Mouse (Mus musculus): Measurements from ENCODE around the gene Scgb3a1. TPM values are rescaled to one million over a fixed set of nuclear protein-coding genes. Genes with fewer than 3 reads are reported as not detected.

Gene Scgb3a1
- polyA plus RNA-seq, 1 experiment from 2014 or later, result not detected

DNA sequence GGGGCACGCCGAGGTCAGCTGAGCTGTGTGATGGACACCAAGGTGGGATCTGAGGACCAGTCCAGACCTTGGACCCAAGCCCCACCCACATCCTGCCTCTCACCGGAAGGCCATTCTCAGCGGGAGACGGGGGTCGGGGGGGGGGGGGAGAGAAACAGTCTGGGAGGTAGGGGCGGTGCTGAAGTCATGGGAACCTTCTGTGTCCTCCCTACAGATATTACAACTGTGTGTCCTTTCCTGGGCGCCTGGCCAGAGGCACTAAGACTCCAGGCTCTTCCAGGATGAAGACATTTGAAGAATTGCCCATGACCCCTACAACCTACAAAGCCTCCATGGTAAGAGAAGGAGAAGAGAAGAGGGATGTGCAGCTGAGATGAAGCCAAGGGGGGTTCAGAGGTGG is 17.7 kb upstream of the Scgb3a1 start:
- ATAC-seq, result no peak
- 59% methylated on average over 8 of the region's 8 CpGs for WGBS
- H3K4me2 ChIP-seq, result no peak overlapping the region
- H3K4me1 ChIP-seq, result no peaks in the 10 kb centered on the region
- no peaks in the 10 kb centered on the region for H3K27me3 ChIP-seq
- no peak overlapping the region for H3K4me3 ChIP-seq
- no peak overlapping the region for H3K9ac ChIP-seq
- no peak overlapping the region for H3K27ac ChIP-seq
- no peaks in the 10 kb centered on the region for H3K36me3 ChIP-seq (ENCODE audit: poor library complexity, severe bottlenecking)
- H3K9me3 ChIP-seq (replicated peaks), result no peaks in the 10 kb centered on the region

DNA sequence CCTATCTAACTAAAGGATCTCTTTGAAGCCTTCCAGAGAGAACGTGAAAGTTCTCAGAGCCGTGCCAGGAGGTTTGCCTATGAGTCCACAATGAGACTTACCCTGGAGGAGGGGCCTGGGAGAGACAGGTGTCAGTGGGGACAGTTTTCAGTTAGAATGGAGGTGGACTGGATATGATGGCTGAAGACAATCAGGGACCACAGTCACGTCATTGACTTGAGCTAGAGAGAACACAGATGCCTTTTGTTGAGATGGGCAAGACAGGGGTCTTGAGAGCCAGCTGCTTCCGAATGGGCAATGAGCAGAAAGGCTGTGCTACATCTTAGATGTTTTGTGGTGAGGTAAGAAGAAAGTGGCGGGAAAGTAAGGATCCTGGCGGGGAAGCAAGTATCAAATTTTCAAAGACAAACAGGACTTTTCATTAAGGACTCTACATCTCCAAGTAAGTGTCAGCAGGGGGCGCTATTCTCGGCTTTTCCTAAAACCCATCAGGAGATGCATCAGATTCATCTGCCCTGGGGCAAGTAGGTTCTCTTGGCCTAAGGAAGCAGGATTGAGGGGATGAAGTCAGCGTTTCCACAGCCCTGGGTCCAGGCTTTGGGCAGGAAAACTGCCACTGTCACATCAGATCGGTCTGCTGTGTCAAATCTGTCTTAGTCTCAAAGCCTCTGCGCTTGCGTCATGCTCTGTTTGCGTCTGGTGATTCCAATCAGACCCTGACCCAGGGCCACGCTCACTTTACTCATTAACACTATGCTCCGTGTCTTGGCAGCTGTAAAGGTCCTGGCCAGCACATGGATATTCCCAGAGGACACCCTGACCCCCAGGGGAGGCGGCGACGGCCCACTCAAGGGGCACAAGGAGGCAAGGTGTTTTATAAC is 13.1 kb upstream of the Scgb3a1 start:
- 63% methylated on average over 18 of the region's 18 CpGs for WGBS
- no peaks in the 10 kb centered on the region for H3K36me3 ChIP-seq (ENCODE audit: poor library complexity, severe bottlenecking)
- no peak overlapping the region for H3K4me2 ChIP-seq
- no peak overlapping the region for H3K9ac ChIP-seq
- 0 out of 2 replicates have a peak, but pooled peaks cover 3% of the 10 kb centered on the region for H3K9me3 ChIP-seq (replicated peaks)
- ATAC-seq, result no peak
- no peak overlapping the region for H3K4me3 ChIP-seq
- 0 out of 2 replicates have a peak, but pooled peaks cover 6% of the 10 kb centered on the region for H3K4me1 ChIP-seq
- H3K27me3 ChIP-seq, result no peaks in the 10 kb centered on the region
- H3K27ac ChIP-seq, result no peak overlapping the region

DNA sequence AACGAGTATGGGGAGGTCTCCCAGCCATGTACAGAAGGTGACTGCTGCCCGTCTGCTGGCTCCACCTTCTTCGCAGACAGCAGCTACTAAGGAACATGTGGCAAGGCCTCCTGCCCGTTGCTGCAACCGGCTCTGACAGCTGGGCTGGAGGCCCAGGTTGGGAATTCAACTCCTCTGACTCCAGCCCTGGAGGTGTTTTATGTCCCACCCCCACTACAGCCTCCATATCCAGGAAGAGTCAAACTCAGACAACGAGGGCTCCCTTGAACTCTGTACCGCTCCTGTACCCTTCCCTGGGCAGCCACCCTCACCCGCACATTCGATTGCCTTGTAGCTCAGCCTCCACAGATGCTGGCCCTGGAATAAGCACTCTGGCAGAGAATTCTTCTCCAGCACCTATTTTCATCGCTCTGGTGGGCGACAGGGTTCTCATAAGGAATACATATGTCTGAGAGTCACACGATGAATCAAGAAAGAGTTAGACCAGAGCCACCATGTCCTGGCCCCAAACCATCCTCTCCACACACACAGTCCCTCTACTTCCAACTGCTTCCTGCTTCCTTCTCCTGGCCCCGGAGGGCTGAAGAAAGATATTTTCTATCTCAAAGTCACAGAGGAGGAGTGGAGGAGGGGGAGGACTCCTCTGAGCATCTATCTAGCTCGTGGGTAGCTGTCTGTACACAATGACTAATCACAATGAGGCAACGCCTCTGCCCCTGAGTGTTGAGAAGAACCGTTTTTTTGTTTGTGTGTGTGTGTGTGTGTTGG is 12.2 kb upstream of the Scgb3a1 start:
- WGBS, result 82% methylated on average over 16 of the region's 16 CpGs
- H3K4me2 ChIP-seq, result no peak overlapping the region
- H3K9ac ChIP-seq, result no peak overlapping the region
- H3K27me3 ChIP-seq, result no peaks in the 10 kb centered on the region
- no peaks in the 10 kb centered on the region for H3K36me3 ChIP-seq (ENCODE audit: poor library complexity, severe bottlenecking)
- H3K4me1 ChIP-seq, result 0 out of 2 replicates have a peak, but pooled peaks cover 6% of the 10 kb centered on the region
- H3K27ac ChIP-seq, result no peak overlapping the region
- H3K4me3 ChIP-seq, result no peak overlapping the region
- ATAC-seq, result no peak
- 0 out of 2 replicates have a peak, but pooled peaks cover 3% of the 10 kb centered on the region for H3K9me3 ChIP-seq (replicated peaks)

DNA sequence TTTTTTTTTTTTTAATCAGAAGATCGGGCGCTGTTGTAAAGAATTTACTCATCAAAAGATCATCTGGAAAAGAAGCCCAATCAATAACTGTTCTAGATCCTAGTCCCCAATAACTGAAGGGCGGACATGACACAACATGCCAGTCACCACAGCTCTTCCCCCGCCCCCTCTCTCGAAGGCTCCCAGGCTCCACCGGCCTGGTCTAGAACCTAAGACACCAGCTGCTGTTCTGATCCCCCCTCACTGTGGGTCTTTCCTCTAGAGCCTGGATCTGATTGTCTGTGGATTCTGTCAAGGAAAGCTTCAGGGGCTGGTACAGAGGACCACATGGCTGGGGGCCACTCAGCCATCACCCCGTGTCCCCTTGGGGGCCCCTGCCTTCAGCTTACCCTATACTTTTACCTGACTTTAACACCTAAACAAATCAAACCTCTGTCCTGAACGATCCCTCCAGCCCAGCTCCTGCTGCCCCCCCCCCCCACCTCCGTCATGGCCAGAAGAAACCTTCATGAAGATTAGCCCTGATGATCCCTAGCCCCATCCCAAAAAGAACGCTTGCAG is 11.6 kb upstream of the Scgb3a1 start:
- Histone ChIP-seq H3K27ac (no peak overlapping the region), H3K9me3 (replicated peaks) (0 out of 2 replicates have a peak, but pooled peaks cover 3% of the 10 kb centered on the region), H3K9ac (no peak overlapping the region), H3K36me3 (ENCODE audit: poor library complexity, severe bottlenecking) (no peaks in the 10 kb centered on the region), H3K4me3 (no peak overlapping the region), H3K4me2 (no peak overlapping the region), H3K27me3 (no peaks in the 10 kb centered on the region), H3K4me1 (0 out of 2 replicates have a peak, but pooled peaks cover 6% of the 10 kb centered on the region)
- ATAC-seq, result 0 out of 2 replicates have a peak, but pooled peaks have one; percentile 7
- WGBS, result 87% methylated on average over 10 of the region's 10 CpGs

- Histone ChIP-seq H3K9me3 (replicated peaks) (0 out of 2 replicates have a peak, but pooled peaks cover 3% of the 10 kb centered on the region), H3K27me3 (no peaks in the 10 kb centered on the region), H3K27ac (no peak overlapping the region), H3K4me3 (no peak overlapping the region), H3K36me3 (ENCODE audit: poor library complexity, severe bottlenecking) (no peaks in the 10 kb centered on the region), H3K4me2 (peak overlapping the region; percentile 35), H3K9ac (no peak overlapping the region), H3K4me1 (0 out of 2 replicates have a peak, but pooled peaks cover 6% of the 10 kb centered on the region)
- peak; percentile 76 for ATAC-seq
- WGBS, result 23% methylated on average over 19 of the region's 19 CpGs
Observed at GRCm38 (mm10) chr11:49652401-49653078, 10.9 kb upstream of the Scgb3a1 start.

GRCm38 (mm10) chr11:49653079-49653408 is 10.4 kb upstream of the Scgb3a1 start:
- H3K9me3 ChIP-seq (replicated peaks), result 0 out of 2 replicates have a peak, but pooled peaks cover 3% of the 10 kb centered on the region
- WGBS, result 43% methylated on average over 11 of the region's 11 CpGs
- H3K4me1 ChIP-seq, result 0 out of 2 replicates have a peak, but pooled peaks cover 6% of the 10 kb centered on the region
- H3K27ac ChIP-seq, result no peak overlapping the region
- H3K4me3 ChIP-seq, result no peak overlapping the region
- ATAC-seq, result peak; percentile 62; the same call in 1 of the 2 replicates
- H3K4me2 ChIP-seq, result peak overlapping the region; percentile 35
- no peak overlapping the region for H3K9ac ChIP-seq
- H3K27me3 ChIP-seq, result no peaks in the 10 kb centered on the region
- H3K36me3 ChIP-seq (ENCODE audit: poor library complexity, severe bottlenecking), result no peaks in the 10 kb centered on the region

DNA sequence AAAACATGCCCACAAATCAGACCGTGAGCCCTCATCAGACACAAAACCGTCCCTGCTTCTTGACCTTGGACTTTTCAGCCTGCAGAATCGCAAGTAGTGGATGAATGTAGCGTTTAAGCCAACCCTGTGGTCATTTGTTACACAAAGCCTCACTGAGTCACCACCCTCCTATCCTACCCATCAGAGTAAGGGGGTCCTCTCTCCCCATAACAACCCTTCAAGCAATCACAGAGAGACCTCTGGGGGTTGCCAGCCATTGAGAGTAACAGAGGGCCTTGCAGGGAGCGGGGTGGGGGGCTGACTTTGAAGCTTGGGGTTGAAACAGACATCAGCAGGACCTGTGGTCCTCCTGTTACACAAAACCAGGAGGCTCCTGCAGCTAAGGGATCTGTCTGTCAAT is 8.8 kb upstream of the Scgb3a1 start:
- 93% methylated on average over 5 of the region's 5 CpGs for WGBS
- no peak for ATAC-seq
- H3K36me3 ChIP-seq (ENCODE audit: poor library complexity, severe bottlenecking), result no peaks in the 10 kb centered on the region
- no peak overlapping the region for H3K4me2 ChIP-seq
- no peaks in the 10 kb centered on the region for H3K27me3 ChIP-seq
- no peak overlapping the region for H3K4me3 ChIP-seq
- 0 out of 2 replicates have a peak, but pooled peaks cover 3% of the 10 kb centered on the region for H3K9me3 ChIP-seq (replicated peaks)
- H3K27ac ChIP-seq, result no peak overlapping the region
- H3K9ac ChIP-seq, result no peak overlapping the region
- 0 out of 2 replicates have a peak, but pooled peaks cover 6% of the 10 kb centered on the region for H3K4me1 ChIP-seq

- H3K9me3 ChIP-seq (replicated peaks), result 0 out of 2 replicates have a peak, but pooled peaks cover 3% of the 10 kb centered on the region
- no peak overlapping the region for H3K4me3 ChIP-seq
- H3K27me3 ChIP-seq, result no peaks in the 10 kb centered on the region
- 0 out of 2 replicates have a peak, but pooled peaks cover 6% of the 10 kb centered on the region for H3K4me1 ChIP-seq
- H3K9ac ChIP-seq, result no peak overlapping the region
- H3K27ac ChIP-seq, result no peak overlapping the region
- ATAC-seq, result no peak
- no peak overlapping the region for H3K4me2 ChIP-seq
- no peaks in the 10 kb centered on the region for H3K36me3 ChIP-seq (ENCODE audit: poor library complexity, severe bottlenecking)
Observed at GRCm38 (mm10) chr11:49655501-49655900, 7.9 kb upstream of the Scgb3a1 start.

GRCm38 (mm10) chr11:49658065-49658464 is 5.3 kb upstream of the Scgb3a1 start:
- H3K27ac ChIP-seq, result no peak overlapping the region
- no peak overlapping the region for H3K9ac ChIP-seq
- 0 out of 2 replicates have a peak, but pooled peaks cover 1% of the 10 kb centered on the region for H3K4me1 ChIP-seq
- 94% methylated on average over 4 of the region's 4 CpGs for WGBS
- H3K4me3 ChIP-seq, result no peak overlapping the region
- H3K9me3 ChIP-seq (replicated peaks), result 0 out of 2 replicates have a peak, but pooled peaks cover 3% of the 10 kb centered on the region
- no peaks in the 10 kb centered on the region for H3K36me3 ChIP-seq (ENCODE audit: poor library complexity, severe bottlenecking)
- ATAC-seq, result no peak
- no peaks in the 10 kb centered on the region for H3K27me3 ChIP-seq
- H3K4me2 ChIP-seq, result no peak overlapping the region

- 0 out of 2 replicates have a peak, but pooled peaks cover 3% of the 10 kb centered on the region for H3K9me3 ChIP-seq (replicated peaks)
- H3K27me3 ChIP-seq, result no peaks in the 10 kb centered on the region
- no peak overlapping the region for H3K4me3 ChIP-seq
- WGBS, result 68% methylated on average over 10 of the region's 10 CpGs
- H3K4me1 ChIP-seq, result no peaks in the 10 kb centered on the region
- H3K4me2 ChIP-seq, result no peak overlapping the region
- H3K9ac ChIP-seq, result no peak overlapping the region
- H3K27ac ChIP-seq, result no peak overlapping the region
- no peak for ATAC-seq
- no peaks in the 10 kb centered on the region for H3K36me3 ChIP-seq (ENCODE audit: poor library complexity, severe bottlenecking)
Observed at GRCm38 (mm10) chr11:49658791-49659469, 4.5 kb upstream of the Scgb3a1 start.

GRCm38 (mm10) chr11:49659470-49659799 is 4.0 kb upstream of the Scgb3a1 start:
- H3K4me1 ChIP-seq, result no peaks in the 10 kb centered on the region
- no peaks in the 10 kb centered on the region for H3K27me3 ChIP-seq
- no peak overlapping the region for H3K9ac ChIP-seq
- no peak overlapping the region for H3K4me2 ChIP-seq
- H3K27ac ChIP-seq, result no peak overlapping the region
- WGBS, result 75% methylated on average over 7 of the region's 7 CpGs
- H3K4me3 ChIP-seq, result no peak overlapping the region
- H3K9me3 ChIP-seq (replicated peaks), result no peaks in the 10 kb centered on the region
- H3K36me3 ChIP-seq (ENCODE audit: poor library complexity, severe bottlenecking), result no peaks in the 10 kb centered on the region
- ATAC-seq, result no peak

Data from forebrain, embryonic 13.5 days (tissue).